Mouse (Mus musculus) liver, embryonic 14.5 days (tissue): ENCODE data around the gene Eno2.

Experiments
- CTCF ChIP-seq: IDR thresholded peaks from 2 replicates; pipeline ENCODE4 v1.5.1; 2016; ENCODE audit warnings: antibody characterized with exemption, low read depth, control low read depth
- EP300 ChIP-seq: IDR thresholded peaks from 2 replicates; pipeline ENCODE4 v1.6.1; 2016; ENCODE audit warnings: antibody characterized with exemption, low read depth

GRCm38 (mm10) chr6:124780917-124781316, 11.4 kb upstream of the Eno2 start:
- TF ChIP-seq CTCF (no peak), EP300 (no peak)
